Mouse (Mus musculus) limb, embryonic 14.5 days (tissue): Measurements from ENCODE around the gene H2al1i. TPM values are rescaled to one million over a fixed set of nuclear protein-coding genes. Genes with fewer than 3 reads are reported as not detected.
A peak's percentile ranks its signal among the peaks of the same experiment; 100 is the strongest.

Experiments
- ATAC-seq: fragments of 200-750 bp; cut with Nextera tagmentation; 2 replicates; pipeline ENCODE4 v1.8.0; 2017; ENCODE audit warnings: low read depth, moderate number of reproducible peaks, moderate TSS enrichment; ENCODE audit not compliant: low FRiP score
- DNase-seq: peaks from one replicate; pipeline ENCODE4 v3.0.0-alpha.2; 2015; ENCODE audit warnings: low spot score
- H3K27ac ChIP-seq: fragments of 300-500 bp; sonication (generic); replicated peaks from 2 replicates; pipeline ENCODE4 v1.5.1; 2014; ENCODE audit warnings: low read depth, mild to moderate bottlenecking, low read length, moderate library complexity, mixed read lengths
- H3K27me3 ChIP-seq: fragments of 300-500 bp; sonication (generic); 2 replicates; pipeline ENCODE4 v1.6.1; 2014; ENCODE audit warnings: low read length, mixed read lengths; ENCODE audit not compliant: control insufficient read depth, insufficient read depth
- H3K36me3 ChIP-seq: fragments of 300-500 bp; sonication (generic); 2 replicates; pipeline ENCODE4 v1.6.1; 2014; ENCODE audit warnings: mild to moderate bottlenecking, low read length, moderate library complexity, mixed read lengths; ENCODE audit not compliant: control insufficient read depth, insufficient read depth
- H3K4me1 ChIP-seq: fragments of 300-500 bp; sonication (generic); 2 replicates; pipeline ENCODE4 v1.6.1; 2014; ENCODE audit warnings: antibody characterized with exemption, low read length, mixed read lengths; ENCODE audit not compliant: control insufficient read depth, insufficient read depth
- H3K4me2 ChIP-seq: fragments of 300-500 bp; sonication (generic); replicated peaks from 2 replicates; pipeline ENCODE4 v1.6.1; 2014; ENCODE audit warnings: low read depth, mild to moderate bottlenecking, low read length, moderate library complexity; ENCODE audit not compliant: severe bottlenecking
- H3K4me3 ChIP-seq: fragments of 300-500 bp; sonication (generic); replicated peaks from 2 replicates; pipeline ENCODE4 v1.5.1; 2014; ENCODE audit warnings: low read length
- H3K9ac ChIP-seq: fragments of 300-500 bp; sonication (generic); 2 replicates; pipeline ENCODE4 v1.6.1; 2014; ENCODE audit warnings: mild to moderate bottlenecking, low read depth, low read length, moderate library complexity; ENCODE audit not compliant: severe bottlenecking
- H3K9me3 ChIP-seq: fragments of 300-500 bp; sonication (generic); 2 replicates; pipeline ENCODE4 v1.6.1; 2016; ENCODE audit warnings: low read length; ENCODE audit not compliant: control insufficient read depth
- POLR2A ChIP-seq: fragments of 200-500 bp; IDR thresholded peaks from 2 replicates; pipeline ENCODE4 v1.8.0; 2012; ENCODE audit warnings: inconsistent platforms, mild to moderate bottlenecking, moderate library complexity, borderline replicate concordance; ENCODE audit not compliant: insufficient read depth, insufficient read length; ENCODE audit errors: extremely low read depth
- WGBS: fragments of 180-500 bp; shearing (Covaris S2); extraction: QIAGEN DNeasy Blood & Tissue Kit; methylation state at CpG from one replicate; pipeline ENCODE4 v1.1.7; 2014; 5-methylcytosine and 5-hydroxymethylcytosine counted together
- polyA plus RNA-seq, 2 experiments: library from polyadenylated mRNA; depleted of rRNA in 1 of 2; stranded (reverse) in 1 of 2; unstranded in 1 of 2; fragments of >200 nt; fragmentation: Nextera tagmentation in 1 of 2; extraction: Ambion mirVana in 1 of 2; gene quantifications; 2 replicates each; pipeline versions ENCODE4 v1.2.1 to v1.2.3; 2012 to 2014

The H2al1i gene
- polyA plus RNA-seq, 2 experiments: not detected

- ATAC-seq (peak; percentile 57), DNase-seq (peak; percentile 71)
- H3K27me3 ChIP-seq: no peaks in the 10 kb centered on the region
- H3K4me1 ChIP-seq: peaks cover 8% of the 10 kb centered on the region
- H3K9me3 ChIP-seq: no peaks in the 10 kb centered on the region
- no peaks in the 10 kb centered on the region for H3K36me3 ChIP-seq
- no peak overlapping the region for H3K9ac ChIP-seq
- peak overlapping the region; percentile 28 for H3K4me2 ChIP-seq
- 0 out of 2 replicates have a peak overlapping the region, but pooled peaks have one; percentile 19 for H3K27ac ChIP-seq
- no peak overlapping the region for H3K4me3 ChIP-seq
- TF ChIP-seq POLR2A: no peak
- WGBS: 38% methylated on average over 9 of the region's 9 CpGs
Measured at GRCm38 (mm10) chrX:11345762-11346161, 21.3 kb downstream of the H2al1i start.

- H3K27me3 ChIP-seq: no peaks in the 10 kb centered on the region
- DNase-seq: no peak
- 81% methylated on average over 3 of the region's 3 CpGs for WGBS
Measured at GRCm38 (mm10) chrX:11346756-11347155, 22.3 kb downstream of the H2al1i start.

GRCm38 (mm10) chrX:11360823-11361222, 36.4 kb downstream of the H2al1i start:
- H3K9ac ChIP-seq: no peak overlapping the region
- no peak for ATAC-seq
- no peaks in the 10 kb centered on the region for H3K9me3 ChIP-seq
- WGBS: 74% methylated on average over 6 of the region's 6 CpGs
- no peak overlapping the region for H3K4me3 ChIP-seq
- H3K4me1 ChIP-seq: no peaks in the 10 kb centered on the region
- no peak for TF ChIP-seq POLR2A
- no peaks in the 10 kb centered on the region for H3K27me3 ChIP-seq
- H3K4me2 ChIP-seq: no peak overlapping the region
- no peak for DNase-seq
- no peaks in the 10 kb centered on the region for H3K36me3 ChIP-seq
- no peak overlapping the region for H3K27ac ChIP-seq

More at GRCm38 (mm10) chrX:11346756-11347155, 22.3 kb downstream of the H2al1i start:
- TF ChIP-seq POLR2A: no peak
- H3K36me3 ChIP-seq: no peaks in the 10 kb centered on the region
- no peak for ATAC-seq
- peaks cover 8% of the 10 kb centered on the region for H3K4me1 ChIP-seq
- no peaks in the 10 kb centered on the region for H3K9me3 ChIP-seq
- no peak overlapping the region for H3K4me2 ChIP-seq
- H3K27ac ChIP-seq: no peak overlapping the region
- H3K4me3 ChIP-seq: no peak overlapping the region
- no peak overlapping the region for H3K9ac ChIP-seq

DNA sequence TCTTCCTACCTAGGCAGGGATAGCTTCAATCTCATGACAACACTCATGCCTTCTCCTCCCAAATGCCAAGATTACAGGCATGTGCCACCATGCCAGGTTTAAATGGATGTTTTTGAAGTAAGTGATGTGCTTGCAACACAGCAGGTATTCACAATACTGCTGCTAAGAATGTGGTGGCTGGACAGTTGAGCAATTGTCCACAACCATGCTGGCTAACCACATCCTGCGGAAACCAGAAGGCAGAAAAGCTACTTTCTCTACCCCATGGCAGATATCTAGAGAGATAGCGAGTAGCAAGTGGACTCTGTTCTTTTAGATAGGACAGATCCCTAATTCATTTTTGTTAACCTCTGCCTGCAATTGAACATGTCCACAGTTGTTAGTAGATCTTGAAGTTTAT, 36.8 kb downstream of the H2al1i start:
- Histone ChIP-seq H3K27me3 (no peaks in the 10 kb centered on the region), H3K4me2 (no peak overlapping the region), H3K36me3 (no peaks in the 10 kb centered on the region), H3K9me3 (no peaks in the 10 kb centered on the region), H3K9ac (no peak overlapping the region), H3K4me1 (no peaks in the 10 kb centered on the region), H3K4me3 (no peak overlapping the region), H3K27ac (no peak overlapping the region)
- no peak for DNase-seq
- WGBS: 88% methylated on average over 2 of the region's 2 CpGs
- no peak for ATAC-seq
- no peak for TF ChIP-seq POLR2A

DNA sequence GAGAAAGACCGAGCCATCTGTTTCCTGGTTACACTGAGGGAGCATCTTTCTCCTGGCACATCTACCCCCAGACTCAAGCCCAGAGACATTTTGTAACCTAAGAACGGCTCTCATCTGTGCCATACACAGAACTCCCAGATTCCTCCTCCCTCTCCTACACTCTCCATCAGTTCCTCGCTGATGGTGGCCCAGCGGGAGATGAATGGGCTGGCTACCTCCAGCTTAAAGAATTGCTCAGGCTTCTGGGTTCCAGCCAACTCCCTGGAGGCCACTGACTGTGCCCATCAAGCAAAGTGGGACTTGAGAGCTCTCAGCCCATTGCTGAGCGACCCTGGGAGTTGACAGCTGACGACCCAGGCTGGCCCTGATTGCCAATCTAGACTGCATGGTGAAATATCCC, 39.4 kb downstream of the H2al1i start:
- H3K9me3 ChIP-seq: no peaks in the 10 kb centered on the region
- ATAC-seq (no peak), DNase-seq (no peak)
- H3K27ac ChIP-seq: no peak overlapping the region
- WGBS: 60% methylated on average over 6 of the region's 6 CpGs
- no peak for TF ChIP-seq POLR2A
- H3K4me3 ChIP-seq: no peak overlapping the region
- H3K27me3 ChIP-seq: no peaks in the 10 kb centered on the region
- no peak overlapping the region for H3K4me2 ChIP-seq
- H3K9ac ChIP-seq: no peak overlapping the region
- H3K36me3 ChIP-seq: no peaks in the 10 kb centered on the region
- no peaks in the 10 kb centered on the region for H3K4me1 ChIP-seq

GRCm38 (mm10) chrX:11365151-11365550, 40.7 kb downstream of the H2al1i start:
- H3K4me1 ChIP-seq: no peaks in the 10 kb centered on the region
- no peaks in the 10 kb centered on the region for H3K27me3 ChIP-seq
- H3K4me2 ChIP-seq: no peak overlapping the region
- H3K9me3 ChIP-seq: no peaks in the 10 kb centered on the region
- no peaks in the 10 kb centered on the region for H3K36me3 ChIP-seq
- no peak overlapping the region for H3K27ac ChIP-seq
- DNase-seq (no peak), ATAC-seq (no peak)
- 36% methylated on average over 12 of the region's 12 CpGs for WGBS
- no peak for TF ChIP-seq POLR2A
- H3K4me3 ChIP-seq: no peak overlapping the region
- no peak overlapping the region for H3K9ac ChIP-seq

Other genes starting within 250 kb of the H2al1i start
- gene H2al1a, start 25.4 kb upstream of the H2al1i start, polyA plus RNA-seq (2012; rRNA removed): not detected in 2 replicates
- gene H2al1a, start 25.4 kb upstream of the H2al1i start, polyA plus RNA-seq (2014; fragmentation: Nextera tagmentation; extraction: Ambion mirVana): not detected in 2 replicates
- gene H2al1b, start 22.2 kb upstream of the H2al1i start, polyA plus RNA-seq (2012; rRNA removed): not detected in 2 replicates
- not detected in 2 replicates for gene H2al1b, start 22.2 kb upstream of the H2al1i start, polyA plus RNA-seq (2014; fragmentation: Nextera tagmentation; extraction: Ambion mirVana)
- gene H2al1c, start 19.0 kb upstream of the H2al1i start, polyA plus RNA-seq (2012; rRNA removed): not detected in 2 replicates
- not detected in 2 replicates for gene H2al1c, start 19.0 kb upstream of the H2al1i start, polyA plus RNA-seq (2014; fragmentation: Nextera tagmentation; extraction: Ambion mirVana)
- not detected in 2 replicates for gene H2al1d, start 15.8 kb upstream of the H2al1i start, polyA plus RNA-seq (2012; rRNA removed)
- gene H2al1d, start 15.8 kb upstream of the H2al1i start, polyA plus RNA-seq (2014; fragmentation: Nextera tagmentation; extraction: Ambion mirVana): not detected in 2 replicates
- not detected in 2 replicates for gene H2al1e, start 12.7 kb upstream of the H2al1i start, polyA plus RNA-seq (2012; rRNA removed)
- gene H2al1e, start 12.7 kb upstream of the H2al1i start, polyA plus RNA-seq (2014; fragmentation: Nextera tagmentation; extraction: Ambion mirVana): not detected in 2 replicates
- not detected in 2 replicates for gene H2al1f, start 9.5 kb upstream of the H2al1i start, polyA plus RNA-seq (2012; rRNA removed)
- not detected in 2 replicates for gene H2al1f, start 9.5 kb upstream of the H2al1i start, polyA plus RNA-seq (2014; fragmentation: Nextera tagmentation; extraction: Ambion mirVana)
- not detected in 2 replicates for gene H2al1g, start 6.4 kb upstream of the H2al1i start, polyA plus RNA-seq (2012; rRNA removed)
- not detected in 2 replicates for gene H2al1g, start 6.4 kb upstream of the H2al1i start, polyA plus RNA-seq (2014; fragmentation: Nextera tagmentation; extraction: Ambion mirVana)
- not detected in 2 replicates for gene H2al1h, start 3.2 kb upstream of the H2al1i start, polyA plus RNA-seq (2012; rRNA removed)
- not detected in 2 replicates for gene H2al1h, start 3.2 kb upstream of the H2al1i start, polyA plus RNA-seq (2014; fragmentation: Nextera tagmentation; extraction: Ambion mirVana)
- gene H2al1j, start 3.2 kb downstream of the H2al1i start, polyA plus RNA-seq (2012; rRNA removed): not detected in 2 replicates
- gene H2al1j, start 3.2 kb downstream of the H2al1i start, polyA plus RNA-seq (2014; fragmentation: Nextera tagmentation; extraction: Ambion mirVana): not detected in 2 replicates